Mouse (Mus musculus) B cell, adult 2 months (primary cell): ENCODE data around the gene Strip2.
A peak's percentile ranks its signal among the peaks of the same experiment; 100 is the strongest.

Source experiments
- DNase-seq, 2 experiments: peaks; one replicate each; pipeline ENCODE4 v3.0.0; 2022

The Strip2 gene

GRCm38 (mm10) chr6:29930665-29931064, 13.9 kb downstream of the Strip2 start:
- no peak for DNase-seq

GRCm38 (mm10) chr6:29931181-29931580, 14.4 kb downstream of the Strip2 start:
- no peak for DNase-seq

- DNase-seq = no peak
These were observed 18.9 kb downstream of the Strip2 start for GRCm38 (mm10) chr6:29935741-29936140.

- DNase-seq = no peak
These were observed 23.6 kb downstream of the Strip2 start for GRCm38 (mm10) chr6:29940428-29940827.

- no peak for DNase-seq
These were observed 24.2 kb downstream of the Strip2 start for GRCm38 (mm10) chr6:29941036-29941435.

GRCm38 (mm10) chr6:29944465-29944864, 27.7 kb downstream of the Strip2 start:
- no peak for DNase-seq

- DNase-seq = no peak
These were observed 29.8 kb downstream of the Strip2 start for GRCm38 (mm10) chr6:29946568-29946967.

GRCm38 (mm10) chr6:29947823-29948222, 31.0 kb downstream of the Strip2 start:
- no peak for DNase-seq

GRCm38 (mm10) chr6:29956749-29957148, 39.9 kb downstream of the Strip2 start:
- DNase-seq = no peak

GRCm38 (mm10) chr6:29958669-29959068, 41.9 kb downstream of the Strip2 start:
- no peak for DNase-seq

- no peak for DNase-seq
These were observed 44.3 kb downstream of the Strip2 start for GRCm38 (mm10) chr6:29961081-29961480.

GRCm38 (mm10) chr6:29967917-29968316, 51.1 kb downstream of the Strip2 start:
- DNase-seq = no peak

- DNase-seq = no peak
These were observed 56.5 kb downstream of the Strip2 start for GRCm38 (mm10) chr6:29973341-29973740.

GRCm38 (mm10) chr6:29974836-29975235, 58.0 kb downstream of the Strip2 start:
- DNase-seq = no peak

- DNase-seq = no peak
These were observed 63.6 kb downstream of the Strip2 start for GRCm38 (mm10) chr6:29980461-29980860.

- DNase-seq = no peak
These were observed 65.0 kb downstream of the Strip2 start for GRCm38 (mm10) chr6:29981797-29982196.

- peak; percentile 96 to 98 for DNase-seq
These were observed 68.3 kb downstream of the Strip2 start for GRCm38 (mm10) chr6:29985058-29985498.

GRCm38 (mm10) chr6:29985504-29985903, 68.7 kb downstream of the Strip2 start:
- DNase-seq = no peak

- peak in 1 of 2 experiments; percentile 9 for DNase-seq
These were observed 69.2 kb downstream of the Strip2 start for GRCm38 (mm10) chr6:29985986-29986385.

GRCm38 (mm10) chr6:29987246-29987645, 70.4 kb downstream of the Strip2 start:
- no peak for DNase-seq

- DNase-seq = no peak
These were observed 81.3 kb downstream of the Strip2 start for GRCm38 (mm10) chr6:29998140-29998539.

GRCm38 (mm10) chr6:29998771-29999170, 82.0 kb downstream of the Strip2 start:
- no peak for DNase-seq

GRCm38 (mm10) chr6:30002628-30003027, 85.8 kb downstream of the Strip2 start:
- no peak for DNase-seq

GRCm38 (mm10) chr6:30005851-30006250, 89.0 kb downstream of the Strip2 start:
- DNase-seq = no peak

GRCm38 (mm10) chr6:30009204-30009603, 92.4 kb downstream of the Strip2 start:
- DNase-seq = no peak
